Mouse (Mus musculus): Measurements from ENCODE around the gene Gpx4. TPM values are rescaled to one million over a fixed set of nuclear protein-coding genes. Genes with fewer than 3 reads are reported as not detected.
"Not testable (repeated sequence)": the region's sequence is repeated elsewhere in the genome, so short reads cannot be mapped to it uniquely, and the experiment has no call there.

Gene Gpx4
- polyA plus RNA-seq, 2 experiments from 2014 or later = 450 to 480 TPM

GRCm38 (mm10) chr10:80050885-80051617 lies 4.1 kb downstream of the Gpx4 start:
- no peak for ATAC-seq

GRCm38 (mm10) chr10:80051618-80052373 lies 4.8 kb downstream of the Gpx4 start:
- ATAC-seq = no peak

- no peak for ATAC-seq
Observed at GRCm38 (mm10) chr10:80052374-80052764, 5.4 kb downstream of the Gpx4 start.

- ATAC-seq = peak; percentile 95
Observed at GRCm38 (mm10) chr10:80053259-80053780, 6.4 kb downstream of the Gpx4 start.

- peak; percentile 42 for ATAC-seq
Observed at GRCm38 (mm10) chr10:80053831-80054815, 7.2 kb downstream of the Gpx4 start.

GRCm38 (mm10) chr10:80054911-80055310 lies 7.9 kb downstream of the Gpx4 start:
- ATAC-seq = not testable (repeated sequence)

DNA sequence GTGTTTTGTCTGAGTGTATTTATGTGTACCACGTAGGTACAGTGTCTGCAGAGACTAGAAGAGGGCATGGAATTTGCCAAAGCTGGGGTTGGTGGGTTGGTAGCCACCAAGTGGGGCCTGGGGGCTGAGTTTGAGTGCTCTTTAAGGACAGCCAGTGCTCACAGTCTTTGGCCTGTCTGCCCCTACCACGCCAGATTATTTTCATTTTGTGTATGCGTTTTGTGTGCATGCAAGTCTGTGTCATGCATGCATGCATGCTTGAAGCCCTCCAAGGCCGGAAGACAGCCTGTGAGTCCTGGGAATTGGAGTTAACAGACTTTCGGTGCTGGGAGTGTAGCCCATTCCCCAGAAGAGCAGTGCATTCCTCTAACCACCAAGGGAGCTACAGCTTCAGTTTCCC lies 8.4 kb downstream of the Gpx4 start:
- ATAC-seq = no peak

DNA sequence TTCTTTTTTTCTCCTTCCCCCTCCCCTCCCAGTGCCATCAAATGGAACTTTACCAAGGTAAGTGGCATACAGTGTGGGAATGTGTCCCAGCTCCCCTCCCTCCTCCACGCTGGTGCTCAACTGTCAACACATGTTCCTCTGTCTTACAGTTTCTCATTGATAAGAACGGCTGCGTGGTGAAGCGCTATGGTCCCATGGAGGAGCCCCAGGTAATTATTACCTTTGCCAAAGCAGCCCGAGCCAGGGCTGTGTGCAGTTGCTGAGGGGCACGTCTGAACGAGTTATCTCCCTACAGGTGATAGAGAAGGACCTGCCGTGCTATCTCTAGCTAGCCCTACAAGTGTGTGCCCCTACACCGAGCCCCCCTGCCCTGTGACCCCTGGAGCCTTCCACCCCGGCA lies 8.9 kb downstream of the Gpx4 start:
- ATAC-seq = no peak

GRCm38 (mm10) chr10:80056506-80056905 lies 9.5 kb downstream of the Gpx4 start:
- no peak for ATAC-seq

DNA sequence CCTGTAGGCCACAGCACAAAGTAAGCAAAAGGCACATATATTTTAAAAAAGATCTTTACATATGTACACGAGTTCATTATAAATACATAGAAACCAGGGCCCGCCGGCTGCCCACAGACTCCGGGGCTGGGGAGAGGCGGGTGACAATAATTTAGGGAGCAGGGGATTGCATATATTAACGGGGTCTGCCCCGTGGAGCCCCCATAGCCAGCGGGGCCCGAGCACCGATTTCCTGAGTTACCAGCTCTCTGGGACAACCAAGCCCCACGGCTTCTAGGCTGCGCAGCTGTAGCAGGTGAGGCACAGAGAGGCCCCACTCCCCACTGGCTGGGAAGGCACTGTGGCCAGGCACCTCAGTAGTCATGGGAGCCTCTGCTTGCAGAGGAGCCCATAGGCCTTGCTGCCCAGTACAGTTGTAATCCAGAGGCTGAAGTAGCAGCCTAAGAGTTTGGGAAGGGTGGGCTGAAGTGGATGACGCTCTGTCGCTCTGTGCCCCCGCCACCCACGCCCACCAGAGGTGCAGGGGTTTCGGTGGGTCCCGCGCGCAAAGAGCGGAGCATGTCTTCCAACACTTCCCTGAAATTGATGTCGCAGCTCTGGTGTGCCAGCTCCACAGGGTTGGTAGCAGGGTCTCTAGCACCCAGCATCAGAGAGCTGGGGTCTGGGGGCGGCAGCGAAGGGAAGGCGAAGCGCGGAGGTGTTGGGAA lies 10.2 kb downstream of the Gpx4 start:
- no peak for ATAC-seq

DNA sequence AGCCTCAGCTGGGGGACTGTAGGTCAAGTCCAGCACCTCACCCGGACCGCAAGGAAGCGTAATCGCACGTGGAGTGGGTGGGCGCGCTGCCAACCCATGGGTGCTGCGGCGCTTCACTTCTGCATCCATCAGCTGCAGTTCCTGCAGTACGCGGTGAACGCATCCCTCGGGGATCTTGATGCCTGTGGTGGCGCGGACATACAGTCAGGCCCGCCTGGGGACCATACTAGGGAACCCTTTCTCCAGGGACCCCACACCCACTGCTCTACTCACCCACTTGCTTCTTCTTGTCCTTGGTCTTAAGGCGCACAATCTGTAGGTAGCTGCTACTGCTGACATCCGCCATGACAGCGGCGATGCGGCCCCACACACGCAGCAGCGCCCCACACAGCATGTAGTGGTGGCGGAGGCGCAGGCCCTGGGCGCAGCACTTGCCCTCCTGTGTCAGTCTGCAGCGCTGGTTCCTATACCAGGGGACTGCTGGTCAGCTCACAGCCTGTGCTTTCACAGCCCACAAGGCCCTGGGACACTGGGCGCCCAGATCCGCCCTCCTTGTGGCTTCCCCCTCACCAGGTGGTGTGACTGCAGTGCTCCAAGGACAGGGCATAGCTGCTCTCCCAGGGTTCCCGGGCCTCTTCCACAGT lies 10.8 kb downstream of the Gpx4 start:
- ATAC-seq = no peak

DNA sequence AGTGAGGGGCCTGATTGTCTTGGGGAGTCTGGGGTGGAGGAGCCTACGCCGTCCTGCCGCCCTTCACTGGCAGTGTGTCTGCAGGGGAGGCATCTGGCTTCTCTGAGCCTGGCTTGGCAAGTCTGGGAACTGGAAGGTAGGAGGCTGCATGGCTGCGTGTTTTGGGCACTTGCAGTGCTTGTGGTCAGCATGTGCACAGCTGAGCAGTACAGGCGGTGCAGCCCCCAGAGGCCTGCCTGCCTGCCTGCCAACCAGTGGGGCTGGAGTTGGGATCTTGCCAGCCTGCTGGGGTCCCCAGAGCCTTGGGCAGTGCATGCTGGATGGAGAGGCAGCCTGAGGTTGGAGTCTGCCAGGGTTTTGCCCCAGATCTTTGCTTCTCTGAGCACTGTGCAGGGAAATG lies 16.1 kb downstream of the Gpx4 start:
- ATAC-seq = no peak

DNA sequence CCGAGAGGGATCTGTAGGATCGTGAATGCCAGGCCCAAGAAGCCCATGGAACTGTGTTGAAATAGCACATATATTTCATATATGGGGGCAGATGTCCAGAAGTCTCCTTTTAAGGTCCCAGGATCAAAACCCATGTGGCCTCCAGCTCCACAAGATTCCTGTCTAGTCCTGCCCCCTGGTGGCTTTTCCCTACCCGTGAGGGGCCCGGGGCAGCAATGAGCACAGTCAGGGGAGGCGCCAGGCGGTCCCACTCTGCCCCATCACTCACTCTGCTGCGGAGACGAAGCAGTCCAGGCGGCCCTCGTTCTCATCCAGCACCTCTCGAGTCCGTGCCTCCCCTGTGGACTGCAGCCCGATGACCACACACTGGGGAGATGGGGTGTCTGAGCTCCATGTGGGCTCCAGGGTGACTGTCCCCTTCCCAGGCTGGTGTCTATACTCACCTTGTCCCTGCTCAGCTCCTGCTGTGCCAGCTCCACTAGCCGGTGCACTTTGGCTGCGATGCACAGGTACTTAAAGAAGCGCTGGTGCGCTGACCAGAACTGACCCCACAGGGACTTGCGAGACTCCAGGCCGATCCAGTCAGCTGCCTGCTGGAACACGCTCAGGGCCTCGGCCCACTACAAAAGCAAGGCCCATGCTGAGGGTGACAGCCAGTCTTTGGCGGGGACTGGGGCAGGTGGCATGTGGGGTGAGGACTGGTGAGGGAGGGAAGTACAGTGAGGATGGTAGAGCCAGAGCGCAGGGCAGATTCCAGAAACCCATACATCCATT lies 17.1 kb downstream of the Gpx4 start:
- no peak for ATAC-seq

DNA sequence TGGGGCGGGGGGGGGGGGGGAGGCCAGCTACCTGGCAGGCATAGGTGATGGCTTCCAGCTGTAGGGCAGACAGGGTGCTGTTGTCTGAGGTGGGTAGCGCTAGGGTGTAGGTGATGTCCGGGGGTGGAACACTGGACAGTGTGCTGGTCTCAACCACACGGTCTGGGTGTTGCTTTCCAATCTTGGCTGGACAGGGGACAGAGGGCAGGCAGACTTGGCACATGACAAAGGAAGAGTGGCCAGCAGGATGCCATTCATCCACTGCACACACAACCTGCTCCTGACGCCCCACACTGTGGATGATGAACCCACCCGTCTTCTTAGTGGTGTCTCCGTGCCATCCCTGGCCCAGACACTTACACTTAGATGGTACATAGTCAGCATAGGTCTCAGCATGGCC lies 22.3 kb downstream of the Gpx4 start:
- ATAC-seq = no peak

DNA sequence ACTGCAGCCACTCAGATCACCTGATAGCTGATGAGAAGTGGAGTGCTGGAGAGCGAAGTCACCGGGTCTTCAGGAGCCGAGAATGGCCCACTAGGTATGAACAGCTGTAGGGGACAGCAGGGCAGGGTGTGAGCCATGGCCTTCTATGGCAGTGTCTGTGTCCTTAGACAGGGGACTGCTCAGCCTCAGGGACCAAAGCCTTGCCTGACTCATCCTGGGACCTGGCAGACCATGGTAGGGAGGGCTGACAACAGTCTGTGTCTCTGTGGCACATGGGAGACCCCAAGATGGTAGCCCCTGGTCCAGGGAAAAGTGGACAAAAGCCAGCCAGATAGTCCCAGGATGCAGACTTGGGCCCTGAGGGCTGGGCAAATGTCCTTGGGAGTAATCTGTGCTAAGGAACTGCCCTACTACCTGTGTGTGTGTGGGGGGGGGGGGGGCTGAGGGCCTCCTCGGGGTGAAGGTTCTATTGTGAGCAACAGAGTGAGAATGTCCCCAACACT lies 23.0 kb downstream of the Gpx4 start:
- no peak for ATAC-seq

DNA sequence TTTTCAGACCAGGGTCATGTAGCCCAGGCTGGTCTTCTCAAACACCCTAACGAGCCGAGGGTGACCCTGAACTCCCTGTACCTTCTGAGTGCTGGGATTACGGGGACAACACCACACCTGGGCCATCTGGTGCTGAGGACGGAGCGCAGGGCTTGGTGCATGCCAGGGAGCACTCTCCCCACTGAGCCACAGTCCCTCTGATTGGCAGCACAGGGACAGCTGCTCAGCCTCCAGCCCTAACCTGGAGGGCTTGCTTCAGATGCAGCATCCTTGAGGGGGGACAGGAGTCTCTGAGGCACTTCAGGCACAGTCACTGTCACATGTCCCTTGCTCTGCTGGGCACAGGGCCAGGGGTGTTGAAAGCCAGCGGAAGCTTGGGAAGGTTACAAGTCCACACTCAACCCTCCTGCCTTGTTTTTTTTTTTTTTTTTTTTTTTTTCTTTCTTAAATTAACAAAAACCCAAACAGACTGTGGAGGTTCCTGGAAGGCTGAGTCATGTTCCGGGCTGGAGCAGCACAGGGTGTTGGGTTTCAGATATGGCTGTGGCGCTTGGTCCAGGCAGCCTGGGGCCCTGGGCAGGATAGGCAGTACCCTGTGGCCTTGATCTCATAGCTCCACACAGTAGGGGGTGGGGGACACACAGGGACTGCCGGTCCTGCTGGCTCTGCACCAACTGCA lies 24.0 kb downstream of the Gpx4 start:
- no peak for ATAC-seq

GRCm38 (mm10) chr10:80071516-80071900 lies 24.5 kb downstream of the Gpx4 start:
- no peak for ATAC-seq

GRCm38 (mm10) chr10:80072623-80073489 lies 25.9 kb downstream of the Gpx4 start:
- ATAC-seq = no peak
